Mouse (Mus musculus): ENCODE data around the gene Slc30a5.

DNA sequence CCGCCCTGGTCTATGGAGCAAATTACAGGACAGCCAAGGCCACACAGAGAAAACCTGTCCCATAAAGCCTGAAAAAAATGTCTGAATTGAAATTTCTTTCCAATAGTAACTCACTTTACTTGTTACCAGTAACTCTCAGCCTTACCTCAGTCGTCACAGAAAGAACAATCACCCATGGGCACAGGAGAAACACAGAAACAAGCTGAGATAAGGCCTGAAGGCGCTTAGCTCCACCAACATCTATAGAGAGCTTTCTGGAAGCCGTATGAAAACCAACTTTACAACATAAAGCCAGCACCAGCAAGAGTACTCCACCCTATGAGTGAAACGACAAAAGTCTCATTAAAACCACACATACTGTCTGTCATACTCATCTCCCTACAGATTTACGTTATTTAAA lies 18.8 kb downstream of the Slc30a5 start:
- TF ChIP-seq GATA1 (IDR thresholded peaks at IDR 0.05; ENCODE audit: borderline replicate concordance, low read length) (no peak), FLI1 (IDR thresholded peaks at IDR 0.05; ENCODE audit: low read length) (no peak)

All from megakaryocyte, embryonic 14.5 days (primary cell).